Mouse (Mus musculus) forebrain, embryonic 13.5 days (tissue): Measurements from ENCODE around the gene Rab21. TPM values are rescaled to one million over a fixed set of nuclear protein-coding genes. Genes with fewer than 3 reads are reported as not detected.
A peak's percentile ranks its signal among the peaks of the same experiment; 100 is the strongest.
"Not testable (repeated sequence)": the region's sequence is repeated elsewhere in the genome, so short reads cannot be mapped to it uniquely, and the experiment has no call there.

Experiments used
- ATAC-seq: fragments of 200-750 bp; cut with Nextera tagmentation; 2 replicates; pipeline ENCODE4 v1.8.0; 2017
- H3K27ac ChIP-seq: fragments of 300-500 bp; sonication (generic); 2 replicates; pipeline ENCODE4 v1.5.1; 2015; ENCODE audit warnings: inconsistent platforms, mild to moderate bottlenecking, moderate library complexity
- H3K27me3 ChIP-seq: fragments of 300-500 bp; sonication (generic); 2 replicates; pipeline ENCODE4 v1.6.1; 2015; ENCODE audit warnings: mild to moderate bottlenecking, inconsistent platforms
- H3K36me3 ChIP-seq: fragments of 300-500 bp; sonication (generic); 2 replicates; pipeline ENCODE4 v1.6.1; 2015; ENCODE audit warnings: mild to moderate bottlenecking, inconsistent platforms; ENCODE audit not compliant: poor library complexity, severe bottlenecking
- H3K4me1 ChIP-seq: fragments of 300-500 bp; sonication (generic); 2 replicates; pipeline ENCODE4 v1.6.1; 2015; ENCODE audit warnings: inconsistent platforms
- H3K4me2 ChIP-seq: fragments of 300-500 bp; sonication (generic); 2 replicates; pipeline ENCODE4 v1.6.1; 2015; ENCODE audit warnings: inconsistent platforms, mild to moderate bottlenecking, moderate library complexity
- H3K4me3 ChIP-seq: fragments of 300-500 bp; sonication (generic); 2 replicates; pipeline ENCODE4 v1.5.1; 2015; ENCODE audit warnings: mild to moderate bottlenecking, inconsistent platforms
- H3K9ac ChIP-seq: fragments of 300-500 bp; sonication (generic); 2 replicates; pipeline ENCODE4 v1.6.1; 2015; ENCODE audit warnings: mild to moderate bottlenecking, inconsistent platforms
- H3K9me3 ChIP-seq: fragments of 300-500 bp; sonication (generic); replicated peaks from 2 replicates; pipeline ENCODE4 v1.6.1; 2016; ENCODE audit warnings: inconsistent platforms
- WGBS: fragments of 180-500 bp; shearing (Covaris S2); methylation state at CpG from one replicate; pipeline ENCODE4 v1.1.7; 2015; 5-methylcytosine and 5-hydroxymethylcytosine counted together
- polyA plus RNA-seq: library from polyadenylated mRNA; unstranded; fragments of >200 nt; fragmentation: Nextera tagmentation; extraction: Ambion mirVana; gene quantifications from 2 replicates; pipeline ENCODE4 v1.2.1, GENCODE M21; 2015

Rab21 gene
- polyA plus RNA-seq, 1 experiment from 2014 or later = 5.8 TPM

- Histone ChIP-seq H3K9ac (no peak overlapping the region), H3K27ac (no peak overlapping the region), H3K4me3 (no peak overlapping the region), H3K9me3 (no peaks in the 10 kb centered on the region), H3K36me3 (no peaks in the 10 kb centered on the region), H3K4me2 (no peak overlapping the region), H3K27me3 (peaks cover 4% of the 10 kb centered on the region; the same call in 1 of the 2 replicates), H3K4me1 (no peaks in the 10 kb centered on the region)
- no peak for ATAC-seq
- 64% methylated on average over 5 of the region's 5 CpGs for WGBS
Measured at GRCm38 (mm10) chr10:115321317-115322035, 6.1 kb upstream of the Rab21 start.

GRCm38 (mm10) chr10:115318388-115318787, 3.0 kb upstream of the Rab21 start:
- not testable (repeated sequence) for H3K36me3 ChIP-seq, H3K27me3 ChIP-seq, H3K9ac ChIP-seq, H3K4me2 ChIP-seq, H3K4me3 ChIP-seq, H3K27ac ChIP-seq, ATAC-seq, H3K9me3 ChIP-seq
- peaks cover 11% of the 10 kb centered on the region for H3K4me1 ChIP-seq
- 69% methylated on average over 3 of the region's 3 CpGs for WGBS

DNA sequence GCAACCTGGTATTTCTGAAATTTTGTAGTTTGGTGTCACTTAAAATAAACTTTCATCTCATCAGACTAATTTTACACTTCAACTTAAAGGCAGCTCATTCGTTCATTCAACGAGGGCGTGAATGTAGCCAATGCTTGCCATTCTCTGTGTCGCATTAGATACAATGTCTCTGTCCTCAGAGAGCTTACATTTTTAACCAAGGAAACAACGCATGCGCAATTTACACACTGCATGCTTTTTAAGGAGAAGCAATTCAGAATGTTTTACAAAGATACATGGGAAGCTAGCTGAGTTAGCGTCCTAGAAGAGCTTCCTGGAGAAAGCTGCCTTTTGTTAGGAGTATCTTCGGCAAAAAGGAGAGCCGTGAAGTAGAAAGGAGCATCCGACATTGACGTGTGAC, 919 bp upstream of the Rab21 start:
- no peaks in the 10 kb centered on the region for H3K36me3 ChIP-seq
- no peak overlapping the region for H3K9ac ChIP-seq
- H3K27me3 ChIP-seq = no peaks in the 10 kb centered on the region
- H3K4me1 ChIP-seq = peaks cover 28% of the 10 kb centered on the region
- H3K9me3 ChIP-seq = no peaks in the 10 kb centered on the region
- H3K4me2 ChIP-seq = peak overlapping the region; percentile 85
- no peak overlapping the region for H3K27ac ChIP-seq
- 68% methylated on average over 11 of the region's 11 CpGs for WGBS
- H3K4me3 ChIP-seq = peak overlapping the region; percentile 94
- ATAC-seq = no peak

DNA sequence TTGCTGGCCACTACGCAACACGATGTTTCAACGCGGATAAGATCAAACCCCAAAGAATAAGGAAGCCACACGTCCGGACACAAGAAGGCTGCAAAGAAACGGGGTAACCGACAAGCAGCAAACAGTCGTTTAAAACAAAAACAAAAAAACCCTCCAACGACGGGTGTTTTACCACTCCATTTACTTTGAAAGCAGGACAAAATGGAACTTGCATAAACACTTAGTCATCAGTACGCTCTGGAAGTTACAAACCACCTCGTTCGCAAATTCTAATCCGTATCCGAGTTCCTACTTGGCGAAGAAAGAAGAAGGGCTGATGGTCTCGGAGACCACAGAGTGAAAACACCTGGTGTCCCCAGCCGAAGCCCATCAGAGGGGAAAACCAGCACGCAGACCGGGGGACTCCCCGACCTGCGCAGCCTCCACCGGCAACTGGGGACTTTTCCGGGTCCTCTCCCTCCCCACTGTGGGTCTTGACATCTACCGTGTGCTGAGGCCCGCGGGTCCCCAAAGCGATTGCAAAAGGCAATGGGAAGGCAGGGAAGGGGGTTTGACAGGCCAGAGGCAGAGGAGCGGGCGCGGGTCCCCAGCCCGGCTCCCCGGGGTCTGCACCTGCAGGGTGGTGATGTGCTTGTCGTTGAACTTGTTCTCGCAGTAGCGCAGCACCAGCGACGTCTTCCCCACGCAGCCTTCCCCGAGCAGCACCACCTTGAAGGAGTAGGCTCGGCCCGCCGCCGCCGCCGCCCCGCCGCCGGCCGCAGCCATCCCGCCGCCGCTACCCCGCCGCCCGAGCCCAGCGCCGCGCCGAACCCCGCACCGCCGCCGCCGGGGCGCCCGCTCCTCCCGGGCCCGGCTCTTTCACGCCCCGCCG, 577 bp downstream of the Rab21 start:
- no peaks in the 10 kb centered on the region for H3K27me3 ChIP-seq
- peak overlapping the region; percentile 94 for H3K4me3 ChIP-seq
- ATAC-seq = peak; percentile 77
- no peaks in the 10 kb centered on the region for H3K9me3 ChIP-seq
- H3K4me2 ChIP-seq = peak overlapping the region; percentile 85
- H3K4me1 ChIP-seq = peaks cover 30% of the 10 kb centered on the region
- peak overlapping the region; percentile 86; the same call in 1 of the 2 replicates for H3K27ac ChIP-seq
- 2% methylated on average over 51 of the region's 73 CpGs for WGBS
- peak overlapping the region; percentile 93 for H3K9ac ChIP-seq
- H3K36me3 ChIP-seq = no peaks in the 10 kb centered on the region

- Histone ChIP-seq H3K36me3 (no peaks in the 10 kb centered on the region), H3K27ac (no peak overlapping the region), H3K4me1 (peaks cover 30% of the 10 kb centered on the region), H3K9ac (peak overlapping the region; percentile 93), H3K4me2 (peak overlapping the region; percentile 85), H3K4me3 (peak overlapping the region; percentile 94), H3K27me3 (no peaks in the 10 kb centered on the region), H3K9me3 (no peaks in the 10 kb centered on the region)
- 30% methylated on average over 6 of the region's 6 CpGs for WGBS
- ATAC-seq = no peak
Measured at GRCm38 (mm10) chr10:115314287-115314581, 1.2 kb downstream of the Rab21 start.

- Histone ChIP-seq H3K4me2 (peak overlapping the region; percentile 85), H3K27ac (no peak overlapping the region; the same call in 1 of the 2 replicates), H3K4me3 (peak overlapping the region; percentile 94), H3K9me3 (no peaks in the 10 kb centered on the region), H3K27me3 (no peaks in the 10 kb centered on the region), H3K36me3 (no peaks in the 10 kb centered on the region), H3K9ac (peak overlapping the region; percentile 93), H3K4me1 (peaks cover 30% of the 10 kb centered on the region)
- 61% methylated on average over 14 of the region's 14 CpGs for WGBS
- ATAC-seq = no peak
Measured at GRCm38 (mm10) chr10:115313641-115314286, 1.6 kb downstream of the Rab21 start.

- no peak overlapping the region for H3K27ac ChIP-seq
- no peak overlapping the region for H3K4me3 ChIP-seq
- 60% methylated on average over 3 of the region's 3 CpGs for WGBS
- no peak overlapping the region for H3K9ac ChIP-seq
- no peak for ATAC-seq
- peak overlapping the region; percentile 85 for H3K4me2 ChIP-seq
- peaks cover 30% of the 10 kb centered on the region for H3K4me1 ChIP-seq
- no peaks in the 10 kb centered on the region for H3K36me3 ChIP-seq
- H3K27me3 ChIP-seq = no peaks in the 10 kb centered on the region
- no peaks in the 10 kb centered on the region for H3K9me3 ChIP-seq
Measured at GRCm38 (mm10) chr10:115312732-115313131, 2.7 kb downstream of the Rab21 start.

GRCm38 (mm10) chr10:115312194-115312593, 3.2 kb downstream of the Rab21 start:
- peaks cover 30% of the 10 kb centered on the region for H3K4me1 ChIP-seq
- no peak for ATAC-seq
- WGBS = 92% methylated on average over 5 of the region's 5 CpGs

DNA sequence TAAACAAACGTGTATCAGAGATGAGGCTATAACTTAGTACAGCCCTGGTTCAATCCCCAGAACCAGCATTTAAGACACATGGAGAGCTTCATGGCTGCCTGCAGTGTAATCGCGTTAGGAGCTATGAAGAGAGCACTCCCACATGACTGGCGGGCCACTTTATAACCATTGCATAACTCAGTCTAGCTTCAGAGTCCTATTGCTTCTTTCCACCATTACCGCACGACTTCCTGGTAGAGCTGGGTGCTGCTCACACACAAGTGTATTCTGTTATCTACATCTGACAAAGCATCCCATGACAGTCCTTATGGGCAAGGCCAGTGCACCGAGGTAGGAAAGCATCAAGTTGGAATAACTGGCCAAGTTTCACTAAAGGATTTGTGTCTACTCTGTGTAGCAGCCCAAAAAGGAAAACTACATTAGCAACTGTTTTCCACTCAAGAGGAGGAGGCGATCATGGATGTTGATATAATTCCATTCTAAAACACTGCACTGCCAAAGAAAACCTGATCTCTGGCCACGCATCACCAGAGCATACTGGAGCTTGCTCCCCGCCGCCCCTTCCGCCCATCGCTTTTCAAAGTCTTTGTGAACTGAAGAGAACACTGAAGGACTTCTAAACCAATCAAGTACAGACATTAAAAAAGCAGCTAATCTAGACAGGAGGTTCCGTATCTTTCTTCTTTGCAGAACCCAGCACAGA, 4.0 kb downstream of the Rab21 start:
- WGBS = 90% methylated on average over 14 of the region's 14 CpGs
- H3K4me3 ChIP-seq = no peak overlapping the region
- peaks cover 30% of the 10 kb centered on the region for H3K4me1 ChIP-seq
- H3K4me2 ChIP-seq = no peak overlapping the region
- no peak overlapping the region for H3K9ac ChIP-seq
- H3K36me3 ChIP-seq = no peaks in the 10 kb centered on the region
- H3K27me3 ChIP-seq = no peaks in the 10 kb centered on the region
- H3K9me3 ChIP-seq = no peaks in the 10 kb centered on the region
- ATAC-seq = no peak
- H3K27ac ChIP-seq = no peak overlapping the region

More at GRCm38 (mm10) chr10:115312194-115312593, 3.2 kb downstream of the Rab21 start:
- Histone ChIP-seq H3K36me3 (no peaks in the 10 kb centered on the region), H3K4me3 (no peak overlapping the region), H3K9ac (no peak overlapping the region), H3K27ac (no peak overlapping the region), H3K4me2 (0 out of 2 replicates have a peak overlapping the region, but pooled peaks have one; percentile 85), H3K27me3 (no peaks in the 10 kb centered on the region), H3K9me3 (no peaks in the 10 kb centered on the region)

DNA sequence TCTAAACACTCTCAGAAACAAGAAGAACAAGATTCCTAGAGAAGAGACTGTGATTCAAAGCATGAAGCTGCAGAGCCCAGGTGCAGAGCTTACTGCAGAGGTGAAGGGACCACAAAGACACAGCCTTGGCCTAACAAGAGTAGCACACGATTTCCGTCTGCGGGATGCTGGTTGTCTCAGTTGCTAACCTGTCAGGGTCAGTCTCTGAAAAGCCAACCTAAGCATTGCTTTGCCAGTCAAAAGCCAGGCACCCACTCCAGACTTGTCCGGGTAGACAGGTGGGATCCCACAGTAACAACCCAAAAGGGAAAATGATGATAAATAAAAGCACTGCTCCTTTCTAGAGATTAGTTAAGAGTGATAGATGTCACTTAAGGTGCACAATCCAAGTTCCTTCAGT, 6.2 kb downstream of the Rab21 start:
- Histone ChIP-seq H3K27ac (no peak overlapping the region), H3K4me2 (no peak overlapping the region), H3K9me3 (no peaks in the 10 kb centered on the region), H3K27me3 (no peaks in the 10 kb centered on the region), H3K4me3 (no peak overlapping the region), H3K9ac (no peak overlapping the region), H3K36me3 (peaks cover under 1% of the 10 kb centered on the region; the same call in 1 of the 2 replicates), H3K4me1 (peaks cover 27% of the 10 kb centered on the region)
- ATAC-seq = no peak
- 94% methylated on average over 4 of the region's 4 CpGs for WGBS

DNA sequence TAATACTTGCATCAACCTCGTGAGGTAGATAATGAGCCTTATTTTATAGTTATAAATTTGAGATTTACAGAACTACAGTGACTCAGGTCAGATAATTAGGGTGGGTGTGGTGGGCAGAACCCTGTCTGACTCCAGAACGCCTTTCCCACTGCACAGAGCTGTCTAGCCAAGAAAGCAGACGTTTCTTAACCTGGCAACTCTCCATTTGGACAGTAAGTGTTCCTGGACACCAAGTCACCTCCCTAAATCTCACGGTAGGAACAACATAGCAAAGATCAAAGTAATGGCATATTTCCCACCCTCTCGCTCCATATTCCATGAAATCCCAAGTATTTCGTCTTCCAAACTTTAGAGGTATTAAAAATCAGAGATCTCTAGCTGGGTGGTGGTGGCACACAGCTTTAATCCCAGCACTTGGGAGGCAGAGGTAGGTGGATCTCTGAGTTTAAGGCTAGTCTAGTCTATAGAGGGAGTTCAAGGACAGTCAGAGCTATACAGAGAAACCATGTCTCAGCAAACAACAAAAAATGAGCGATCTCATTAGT, 8.0 kb downstream of the Rab21 start:
- H3K4me2 ChIP-seq = no peak overlapping the region
- peaks cover 9% of the 10 kb centered on the region for H3K4me1 ChIP-seq
- WGBS = 90% methylated on average over 7 of the region's 7 CpGs
- H3K27ac ChIP-seq = no peak overlapping the region
- H3K9me3 ChIP-seq = no peaks in the 10 kb centered on the region
- H3K9ac ChIP-seq = no peak overlapping the region
- ATAC-seq = no peak
- H3K27me3 ChIP-seq = no peaks in the 10 kb centered on the region
- H3K4me3 ChIP-seq = no peak overlapping the region
- peaks cover 7% of the 10 kb centered on the region for H3K36me3 ChIP-seq
